22 mouse cellular contexts compared by ENCODE assay signal in the genomic region with DNA sequence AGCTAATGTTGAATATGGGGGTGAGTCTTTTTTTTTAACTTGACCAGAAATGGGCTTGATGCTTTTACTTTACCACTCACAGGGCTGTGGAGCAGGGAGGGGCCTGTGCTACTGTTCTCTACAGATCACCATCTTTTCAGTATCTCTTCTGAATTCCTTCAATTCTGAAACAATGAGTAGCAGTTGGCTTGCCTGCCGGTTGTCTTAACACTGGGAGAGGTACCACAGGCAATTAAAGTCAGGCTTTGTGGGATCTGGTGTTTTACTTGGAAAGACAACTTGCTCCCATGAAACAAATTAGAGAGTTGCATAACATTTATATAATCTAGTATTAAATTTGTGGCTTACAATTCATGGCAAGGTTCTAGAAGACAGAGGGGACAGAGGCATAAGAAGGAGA.
"Had no signal": no experiment of that assay in that cellular context is flagged by ENCODE, and none has a peak within 500 bp of the region (broad histone marks: within the 10 kb centered on the region; RNA-seq: fewer than 3 reads in every experiment).

No protein-coding gene starts in this region.

- H3K36me3 ChIP-seq: heart, embryonic 10.5 days; heart, embryonic 12.5 days; hindbrain, embryonic 15.5 days; limb, embryonic 15.5 days; liver, embryonic 12.5 days had no signal

- H3K4me3 ChIP-seq: heart, embryonic 10.5 days; heart, embryonic 12.5 days; hindbrain, embryonic 15.5 days; kidney, embryonic 15.5 days; limb, embryonic 13.5 days; limb, embryonic 15.5 days; liver, embryonic 12.5 days had no signal

- H3K9ac ChIP-seq: forebrain, postnatal 0 days; heart, embryonic 12.5 days; hindbrain, embryonic 15.5 days; kidney, embryonic 15.5 days; limb, embryonic 13.5 days; limb, embryonic 15.5 days; liver, embryonic 12.5 days; liver, embryonic 14.5 days had no signal

- H3K4me1 ChIP-seq: hindbrain, embryonic 15.5 days; liver, embryonic 12.5 days had no signal

- H3K27me3 ChIP-seq: heart, embryonic 12.5 days; hindbrain, embryonic 15.5 days; kidney, embryonic 15.5 days; limb, embryonic 15.5 days; liver, embryonic 12.5 days had no signal

- H3K4me2 ChIP-seq: heart, embryonic 12.5 days; hindbrain, embryonic 15.5 days; kidney, embryonic 15.5 days; limb, embryonic 13.5 days; limb, embryonic 15.5 days; liver, embryonic 12.5 days had no signal

- ATAC-seq: forebrain, postnatal 0 days; hindbrain, postnatal 0 days; intestine, embryonic 16.5 days; liver, embryonic 12.5 days had no signal

- DNase-seq: forebrain, postnatal 0 days; gastrocnemius, postnatal 36 days; heart, postnatal 10 days; kidney, adult 11 months; kidney, adult 2 months; kidney, adult 9 months; kidney, postnatal 14 days; kidney, postnatal 36 days; layer of hippocampus, adult 9-11 months; layer of hippocampus, postnatal 36 days; left cerebral cortex, postnatal 4 days had no signal

- H3K27ac ChIP-seq: heart, embryonic 10.5 days; hindbrain, embryonic 15.5 days; hindbrain, postnatal 0 days; kidney, embryonic 15.5 days; kidney, postnatal 0 days; limb, embryonic 13.5 days; limb, embryonic 15.5 days; liver, embryonic 12.5 days; liver, embryonic 14.5 days had no signal

- H3K9me3 ChIP-seq: heart, embryonic 10.5 days; heart, embryonic 12.5 days; hindbrain, embryonic 15.5 days; kidney, embryonic 15.5 days; limb, embryonic 13.5 days; limb, embryonic 15.5 days; liver, embryonic 12.5 days had no signal
